Mouse (Mus musculus) midbrain, embryonic 15.5 days (tissue): ENCODE measurements around the gene Celf2. TPM values are rescaled to one million over a fixed set of nuclear protein-coding genes. Genes with fewer than 3 reads are reported as not detected.
A peak's percentile ranks its signal among the peaks of the same experiment; 100 is the strongest.

ENCODE experiments used
- ATAC-seq: fragments of 200-750 bp; cut with Nextera tagmentation; replicated peaks from 2 replicates; pipeline ENCODE4 v1.8.0; 2017; ENCODE audit warnings: moderate TSS enrichment
- H3K27ac ChIP-seq: fragments of 300-500 bp; sonication (generic); 2 replicates; pipeline ENCODE4 v1.5.1; 2015; ENCODE audit warnings: mild to moderate bottlenecking, inconsistent platforms
- H3K27me3 ChIP-seq: fragments of 300-500 bp; sonication (generic); replicated peaks from 2 replicates; pipeline ENCODE4 v1.6.1; 2015; ENCODE audit warnings: inconsistent platforms
- H3K36me3 ChIP-seq: fragments of 300-500 bp; sonication (generic); replicated peaks from 2 replicates; pipeline ENCODE4 v1.6.1; 2015; ENCODE audit warnings: inconsistent platforms
- H3K4me1 ChIP-seq: fragments of 300-500 bp; sonication (generic); 2 replicates; pipeline ENCODE4 v1.6.1; 2015; ENCODE audit warnings: inconsistent platforms
- H3K4me2 ChIP-seq: fragments of 300-500 bp; sonication (generic); 2 replicates; pipeline ENCODE4 v1.6.1; 2015; ENCODE audit warnings: inconsistent platforms, mild to moderate bottlenecking, moderate library complexity
- H3K4me3 ChIP-seq: fragments of 300-500 bp; sonication (generic); 2 replicates; pipeline ENCODE4 v1.5.1; 2015; ENCODE audit warnings: mild to moderate bottlenecking, inconsistent platforms
- H3K9ac ChIP-seq: fragments of 300-500 bp; sonication (generic); 2 replicates; pipeline ENCODE4 v1.6.1; 2015; ENCODE audit warnings: mild to moderate bottlenecking, inconsistent platforms
- H3K9me3 ChIP-seq: fragments of 300-500 bp; sonication (generic); 2 replicates; pipeline ENCODE4 v1.6.1; 2016; ENCODE audit warnings: inconsistent platforms
- WGBS: fragments of 180-500 bp; shearing (Covaris S2); methylation state at CpG from one replicate; pipeline ENCODE4 v1.1.7; 2015; ENCODE audit warnings: mixed read lengths; 5-methylcytosine and 5-hydroxymethylcytosine counted together
- polyA plus RNA-seq: library from polyadenylated mRNA; unstranded; fragments of >200 nt; fragmentation: Nextera tagmentation; extraction: Ambion mirVana; gene quantifications from 2 replicates; pipeline ENCODE4 v1.2.1, GENCODE M21; 2015

The Celf2 gene
- polyA plus RNA-seq, 1 experiment from 2014 or later = 190 TPM

DNA sequence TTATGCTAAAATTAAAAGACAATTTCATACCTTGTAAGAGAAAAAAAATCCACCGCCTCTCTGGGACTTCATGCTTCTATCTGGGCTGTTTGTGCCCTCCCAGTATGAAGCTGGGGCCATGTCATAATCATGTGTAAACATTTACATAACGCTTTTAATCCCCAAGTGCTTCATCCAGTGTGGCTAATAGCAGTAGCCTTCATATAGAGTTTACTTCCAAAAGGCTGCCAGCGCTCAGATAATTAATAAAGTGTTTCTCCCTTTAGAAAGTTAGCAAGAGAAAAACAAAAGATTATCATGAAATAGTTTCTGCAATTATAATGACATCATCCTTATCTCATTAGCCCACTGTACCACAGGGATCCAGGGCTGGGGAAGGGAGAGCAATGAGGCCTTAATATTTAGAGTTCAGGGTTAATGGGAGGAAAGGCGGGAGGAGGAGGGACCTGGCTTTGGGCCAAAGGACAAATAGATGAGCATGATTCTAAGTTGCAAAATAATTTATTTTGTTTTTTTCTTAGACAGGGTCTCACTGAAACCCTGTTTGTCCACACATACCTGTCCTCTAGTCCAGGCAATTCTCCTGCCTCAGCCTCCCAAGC, 425.8 kb downstream of the Celf2 start:
- H3K36me3 ChIP-seq = no peaks in the 10 kb centered on the region
- ATAC-seq = no peak
- no peak overlapping the region for H3K4me2 ChIP-seq
- H3K4me3 ChIP-seq = no peak overlapping the region
- 60% methylated on average over 4 of the region's 4 CpGs for WGBS
- no peaks in the 10 kb centered on the region for H3K27me3 ChIP-seq
- H3K9ac ChIP-seq = no peak overlapping the region
- peaks cover 22% of the 10 kb centered on the region for H3K4me1 ChIP-seq
- no peaks in the 10 kb centered on the region for H3K9me3 ChIP-seq
- H3K27ac ChIP-seq = no peak overlapping the region

DNA sequence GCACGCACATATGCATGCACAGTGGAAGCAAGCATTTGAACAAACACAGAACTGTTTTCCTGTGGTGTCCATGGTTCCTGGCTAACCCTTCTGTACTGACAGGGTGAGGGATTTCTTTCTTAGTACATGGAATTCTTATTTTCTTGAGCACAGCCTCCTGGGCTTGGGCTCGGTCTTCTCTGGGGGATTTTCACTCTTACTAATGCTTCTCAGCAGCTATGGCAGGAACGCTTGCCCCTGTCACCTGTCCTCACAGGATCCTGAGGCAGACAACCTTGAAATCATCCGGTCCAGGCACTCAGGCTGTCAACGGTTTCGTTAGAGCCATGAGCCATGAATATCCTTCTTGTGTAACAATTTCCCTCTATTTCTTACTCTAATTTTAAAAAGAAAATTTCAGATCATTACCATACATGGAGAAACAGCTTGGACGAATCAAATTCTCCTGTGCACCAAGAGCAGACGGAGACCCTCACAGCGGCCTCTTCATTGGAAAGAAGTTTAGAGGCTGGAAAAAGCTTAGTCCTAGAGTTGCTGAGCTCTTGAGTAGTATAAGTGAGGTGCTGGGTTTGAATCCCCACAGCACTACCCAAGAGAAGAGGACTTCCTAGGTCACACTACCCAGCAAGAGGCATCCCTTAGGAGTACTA, 426.9 kb downstream of the Celf2 start:
- ATAC-seq = no peak
- Histone ChIP-seq H3K9me3 (no peaks in the 10 kb centered on the region), H3K4me2 (no peak overlapping the region), H3K4me3 (no peak overlapping the region), H3K9ac (no peak overlapping the region), H3K36me3 (no peaks in the 10 kb centered on the region), H3K4me1 (peaks cover 20% of the 10 kb centered on the region), H3K27me3 (no peaks in the 10 kb centered on the region), H3K27ac (no peak overlapping the region)
- WGBS = 75% methylated on average over 9 of the region's 9 CpGs

DNA sequence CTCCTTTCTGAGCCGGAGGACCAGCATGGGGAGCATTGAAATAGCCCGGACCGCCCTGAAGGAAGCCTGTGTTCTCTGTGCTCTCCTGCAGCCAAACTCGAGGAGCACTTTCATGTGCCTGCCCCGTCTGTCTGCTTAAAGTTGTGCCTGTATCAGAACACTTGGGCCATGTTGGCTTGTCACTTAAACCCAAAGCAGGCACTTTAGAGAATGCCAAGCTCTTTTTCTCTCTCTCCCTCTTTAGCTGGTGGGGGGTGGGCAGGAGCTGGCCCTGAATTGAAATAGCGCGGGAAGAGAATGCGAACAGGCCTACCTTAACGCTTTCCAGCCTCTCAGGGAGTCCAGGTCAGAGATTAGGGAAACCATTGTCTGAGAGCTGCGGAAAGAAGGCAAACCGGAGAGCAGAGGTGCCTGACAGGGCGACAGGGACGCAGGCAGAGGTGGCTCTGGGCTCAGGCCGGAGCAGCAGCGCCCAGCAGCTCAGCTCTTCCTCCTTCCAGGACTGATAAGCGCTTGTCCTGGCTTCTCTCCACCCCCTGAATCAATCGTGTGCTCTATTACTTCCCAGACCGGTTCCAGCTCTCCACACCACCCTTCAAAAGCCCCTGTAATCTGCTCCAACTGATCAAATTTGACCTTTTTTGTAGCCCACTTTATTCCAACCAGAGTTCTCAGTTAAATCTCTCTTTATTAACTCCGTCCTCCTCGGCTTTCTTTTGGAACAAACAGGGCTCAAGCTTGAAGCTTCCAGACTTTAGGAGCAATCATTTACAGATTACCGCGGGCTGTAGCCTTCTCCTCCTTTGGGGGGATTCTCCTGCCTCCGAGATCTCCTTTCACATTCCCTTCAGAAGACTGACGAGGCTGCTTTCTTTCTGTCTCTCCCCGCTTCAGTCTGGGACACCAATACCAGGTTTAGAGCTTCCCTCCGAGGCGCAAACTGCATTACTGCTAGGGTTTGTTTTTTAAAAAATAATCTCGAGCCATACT, 428.3 kb downstream of the Celf2 start:
- Histone ChIP-seq H3K9me3 (peaks cover 5% of the 10 kb centered on the region; the same call in 1 of the 2 replicates), H3K9ac (peak overlapping the region; percentile 43; the same call in 1 of the 2 replicates), H3K4me1 (peaks cover 20% of the 10 kb centered on the region), H3K27me3 (no peaks in the 10 kb centered on the region), H3K4me3 (peak overlapping the region; percentile 25), H3K27ac (peak overlapping the region; percentile 70), H3K4me2 (peak overlapping the region; percentile 53), H3K36me3 (no peaks in the 10 kb centered on the region)
- WGBS = 6% methylated on average over 28 of the region's 28 CpGs
- ATAC-seq = peak; percentile 74

DNA sequence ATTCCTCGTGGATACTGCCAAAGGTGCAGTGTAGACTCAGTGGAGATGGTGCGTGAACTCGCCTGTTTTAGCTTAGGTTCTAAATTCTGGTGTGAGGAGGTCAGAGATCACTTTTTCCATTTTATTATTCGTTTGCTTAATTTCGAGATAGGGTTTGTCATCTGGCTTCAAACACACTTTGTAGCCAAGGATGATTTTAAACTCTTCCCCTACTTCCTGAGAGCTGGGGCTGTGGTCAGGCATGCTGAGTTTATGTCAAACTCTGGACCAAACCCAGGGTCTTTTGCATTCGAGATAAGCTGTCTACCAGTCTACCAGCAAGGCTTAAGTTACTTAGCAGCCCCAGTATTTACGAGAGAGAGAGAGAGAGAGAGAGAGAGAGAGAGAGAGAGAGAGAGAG, 429.3 kb downstream of the Celf2 start:
- H3K4me3 ChIP-seq = no peak overlapping the region
- no peak for ATAC-seq
- H3K27me3 ChIP-seq = no peaks in the 10 kb centered on the region
- WGBS = 72% methylated on average over 7 of the region's 7 CpGs
- peaks cover 9% of the 10 kb centered on the region; the same call in 1 of the 2 replicates for H3K9me3 ChIP-seq
- no peak overlapping the region for H3K27ac ChIP-seq
- H3K4me1 ChIP-seq = peaks cover 20% of the 10 kb centered on the region
- no peak overlapping the region for H3K9ac ChIP-seq
- H3K4me2 ChIP-seq = no peak overlapping the region
- H3K36me3 ChIP-seq = no peaks in the 10 kb centered on the region

DNA sequence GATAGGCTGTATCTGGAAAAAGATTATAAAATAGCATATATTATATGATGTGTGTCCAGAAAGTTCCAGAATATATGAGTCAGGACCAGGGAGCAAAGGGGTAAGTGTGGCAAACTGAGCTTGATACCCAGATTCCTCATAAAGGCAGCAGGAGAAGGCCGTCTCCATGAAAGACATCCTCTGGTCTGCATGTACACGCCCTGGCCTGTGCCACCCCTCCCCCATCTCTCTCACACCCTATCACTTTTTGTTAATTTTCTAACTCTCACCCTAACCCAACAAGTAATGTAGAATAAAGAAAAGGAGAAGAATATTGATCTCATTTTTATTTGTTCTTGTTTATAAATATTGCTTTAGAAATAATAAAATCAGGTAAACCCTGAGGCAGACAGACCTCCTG, 430.0 kb downstream of the Celf2 start:
- Histone ChIP-seq H3K27ac (no peak overlapping the region), H3K9me3 (peaks cover 9% of the 10 kb centered on the region; the same call in 1 of the 2 replicates), H3K4me1 (peaks cover 20% of the 10 kb centered on the region), H3K36me3 (no peaks in the 10 kb centered on the region), H3K4me3 (no peak overlapping the region), H3K4me2 (no peak overlapping the region), H3K27me3 (no peaks in the 10 kb centered on the region), H3K9ac (no peak overlapping the region)
- no peak for ATAC-seq
- 83% methylated on average over 2 of the region's 2 CpGs for WGBS

DNA sequence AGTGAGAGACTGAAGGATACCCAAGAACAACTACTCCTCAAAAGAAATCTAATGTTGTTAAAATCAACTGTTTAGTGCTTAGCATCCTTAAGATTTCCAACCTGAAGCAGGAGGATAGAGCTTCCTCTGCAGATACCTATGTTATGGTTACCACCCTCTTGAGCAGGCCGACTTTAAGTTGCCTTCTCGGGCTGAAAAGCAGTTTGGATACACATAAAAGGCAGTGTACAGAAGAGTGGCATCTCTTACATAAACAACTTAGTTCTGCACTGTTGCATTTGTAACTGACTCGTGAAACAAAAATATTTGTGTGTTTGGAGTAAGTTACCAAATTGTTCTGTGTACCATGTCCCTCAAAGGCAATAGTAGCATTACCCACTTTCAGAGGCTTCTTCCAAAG, 435.6 kb downstream of the Celf2 start:
- H3K27ac ChIP-seq = no peak overlapping the region
- no peaks in the 10 kb centered on the region for H3K4me1 ChIP-seq
- peaks cover 9% of the 10 kb centered on the region; the same call in 1 of the 2 replicates for H3K9me3 ChIP-seq
- 77% methylated on average over 3 of the region's 3 CpGs for WGBS
- no peak overlapping the region for H3K9ac ChIP-seq
- no peak overlapping the region for H3K4me2 ChIP-seq
- ATAC-seq = no peak
- H3K36me3 ChIP-seq = no peaks in the 10 kb centered on the region
- no peak overlapping the region for H3K4me3 ChIP-seq
- no peaks in the 10 kb centered on the region for H3K27me3 ChIP-seq

DNA sequence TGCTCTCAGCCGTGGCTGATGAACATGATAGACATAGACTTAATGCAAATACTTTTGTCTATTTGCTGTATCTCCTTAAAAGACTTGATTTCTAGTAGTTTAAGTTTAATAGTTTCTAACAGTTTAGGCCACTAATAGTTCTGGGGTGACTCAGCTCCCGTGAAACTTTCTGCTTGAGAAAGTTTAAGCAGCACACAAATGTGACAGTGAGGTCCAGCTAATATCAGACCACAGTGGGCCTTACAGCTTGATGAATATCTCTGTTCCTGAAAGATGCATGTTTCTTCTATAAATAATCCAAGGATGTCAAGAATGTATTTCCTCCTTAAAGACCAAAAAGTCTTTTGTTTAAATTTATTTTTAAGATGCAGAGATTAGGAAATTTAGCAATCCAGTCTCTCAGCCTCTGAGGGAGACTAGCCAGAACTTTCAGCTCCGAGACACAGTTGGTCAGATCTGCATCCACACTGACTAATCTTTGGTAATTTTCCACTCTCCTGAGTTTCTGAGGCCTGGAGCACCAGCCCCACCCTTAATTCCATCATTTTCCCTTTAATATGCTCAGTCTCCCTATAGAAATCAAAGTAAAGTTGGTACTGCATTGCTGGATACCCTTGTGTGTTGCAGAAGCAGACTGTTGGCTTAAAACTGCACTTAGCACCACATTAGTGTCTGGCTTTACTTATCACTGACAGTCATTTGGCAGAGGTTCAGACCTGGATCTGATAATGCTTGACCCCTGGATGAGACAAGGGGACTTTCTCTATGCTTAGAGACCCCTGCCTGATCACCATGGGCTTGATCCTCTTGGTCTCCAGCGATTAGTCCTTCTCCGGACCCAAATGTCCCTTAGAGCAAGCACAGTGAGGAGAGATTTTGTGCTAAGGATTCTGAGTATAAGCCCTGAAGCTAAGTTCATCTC, 436.8 kb downstream of the Celf2 start:
- Histone ChIP-seq H3K27me3 (no peaks in the 10 kb centered on the region), H3K4me2 (no peak overlapping the region), H3K27ac (no peak overlapping the region), H3K4me3 (no peak overlapping the region), H3K9me3 (peaks cover 9% of the 10 kb centered on the region; the same call in 1 of the 2 replicates), H3K4me1 (no peaks in the 10 kb centered on the region), H3K9ac (no peak overlapping the region), H3K36me3 (no peaks in the 10 kb centered on the region)
- WGBS = 77% methylated on average over 5 of the region's 5 CpGs
- no peak for ATAC-seq

DNA sequence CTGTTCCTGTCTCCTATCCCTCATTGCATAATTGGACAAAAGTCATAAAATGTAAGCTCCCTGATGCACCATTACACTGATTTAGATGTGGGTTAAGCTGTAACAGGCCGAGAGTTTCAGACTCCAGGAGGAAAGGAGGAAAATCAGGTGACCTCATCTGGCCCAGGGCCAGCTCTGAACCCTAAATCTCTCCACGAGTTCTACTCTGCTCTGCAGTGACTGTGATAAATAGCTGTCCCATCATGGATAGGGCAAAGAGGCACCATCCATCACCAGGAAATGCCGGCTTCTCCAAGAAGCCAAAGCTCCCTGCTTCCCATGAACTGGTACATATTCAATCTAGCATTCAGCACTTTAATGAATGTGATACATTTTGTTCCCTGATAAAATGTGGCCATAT, 439.9 kb downstream of the Celf2 start:
- H3K4me3 ChIP-seq = no peak overlapping the region
- no peaks in the 10 kb centered on the region for H3K9me3 ChIP-seq
- H3K27ac ChIP-seq = no peak overlapping the region
- no peak for ATAC-seq
- no peak overlapping the region for H3K9ac ChIP-seq
- H3K4me2 ChIP-seq = no peak overlapping the region
- H3K27me3 ChIP-seq = no peaks in the 10 kb centered on the region
- H3K4me1 ChIP-seq = no peaks in the 10 kb centered on the region
- H3K36me3 ChIP-seq = no peaks in the 10 kb centered on the region
- WGBS = 77% methylated on average over 3 of the region's 3 CpGs

DNA sequence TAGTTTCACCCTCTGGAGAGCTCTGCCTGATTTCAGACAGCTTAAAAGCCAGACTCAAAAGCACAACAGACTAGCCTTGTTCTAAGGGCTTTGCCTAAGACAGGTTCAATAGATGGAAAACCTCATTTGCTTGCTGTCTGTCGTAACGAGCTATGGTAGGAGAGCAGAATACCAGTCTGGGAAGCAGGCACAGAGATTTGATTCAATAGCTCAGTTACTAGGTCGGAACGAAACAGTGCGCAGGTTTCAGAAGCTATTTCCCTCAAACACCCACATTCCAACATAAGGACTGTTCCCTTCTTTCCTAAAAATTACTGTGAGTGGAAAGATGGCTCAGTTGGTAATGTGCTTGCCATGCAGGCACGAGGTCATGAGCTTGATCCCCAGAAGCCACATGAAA, 441.1 kb downstream of the Celf2 start:
- Histone ChIP-seq H3K9me3 (no peaks in the 10 kb centered on the region), H3K4me3 (no peak overlapping the region), H3K27ac (no peak overlapping the region), H3K4me2 (no peak overlapping the region), H3K27me3 (no peaks in the 10 kb centered on the region), H3K36me3 (no peaks in the 10 kb centered on the region), H3K4me1 (peaks cover 7% of the 10 kb centered on the region), H3K9ac (no peak overlapping the region)
- WGBS = 73% methylated on average over 6 of the region's 6 CpGs
- no peak for ATAC-seq

DNA sequence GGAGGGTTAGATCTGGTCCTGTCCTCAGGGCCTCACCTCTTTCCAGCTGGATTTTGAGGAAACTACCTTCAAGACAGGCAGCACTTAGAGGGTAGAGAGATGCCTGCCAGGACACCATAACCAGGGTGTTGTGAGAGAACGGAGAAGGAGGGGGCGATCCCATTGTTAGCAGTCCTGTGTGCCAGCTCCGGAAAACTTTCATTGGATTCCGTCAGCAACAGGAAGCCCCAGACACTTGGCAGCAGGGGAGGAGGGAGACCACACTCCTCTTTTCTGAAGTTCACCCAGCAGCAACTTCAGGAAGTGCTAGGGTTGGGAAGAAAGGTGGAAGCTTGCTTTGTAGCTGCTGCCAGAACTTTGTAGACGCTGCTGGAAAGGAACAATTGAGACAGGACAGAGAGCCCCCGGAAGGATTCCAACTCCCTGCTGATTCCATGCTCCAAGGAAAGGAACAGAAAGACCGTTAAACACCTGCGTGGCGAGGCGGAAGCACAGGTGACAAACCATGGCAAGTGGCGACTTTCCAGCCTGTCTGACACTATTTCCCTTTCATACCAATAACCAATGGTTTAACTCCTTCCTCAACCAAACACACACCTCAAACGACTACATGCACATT, 445.7 kb downstream of the Celf2 start:
- Histone ChIP-seq H3K27ac (peak overlapping the region; percentile 50; the same call in 1 of the 2 replicates), H3K4me1 (peaks cover 8% of the 10 kb centered on the region), H3K36me3 (no peaks in the 10 kb centered on the region), H3K9me3 (no peaks in the 10 kb centered on the region), H3K4me2 (peak overlapping the region; percentile 27; the same call in 1 of the 2 replicates), H3K4me3 (no peak overlapping the region), H3K9ac (no peak overlapping the region), H3K27me3 (no peaks in the 10 kb centered on the region)
- peak; percentile 45; the same call in 1 of the 2 replicates for ATAC-seq
- 22% methylated on average over 12 of the region's 12 CpGs for WGBS

DNA sequence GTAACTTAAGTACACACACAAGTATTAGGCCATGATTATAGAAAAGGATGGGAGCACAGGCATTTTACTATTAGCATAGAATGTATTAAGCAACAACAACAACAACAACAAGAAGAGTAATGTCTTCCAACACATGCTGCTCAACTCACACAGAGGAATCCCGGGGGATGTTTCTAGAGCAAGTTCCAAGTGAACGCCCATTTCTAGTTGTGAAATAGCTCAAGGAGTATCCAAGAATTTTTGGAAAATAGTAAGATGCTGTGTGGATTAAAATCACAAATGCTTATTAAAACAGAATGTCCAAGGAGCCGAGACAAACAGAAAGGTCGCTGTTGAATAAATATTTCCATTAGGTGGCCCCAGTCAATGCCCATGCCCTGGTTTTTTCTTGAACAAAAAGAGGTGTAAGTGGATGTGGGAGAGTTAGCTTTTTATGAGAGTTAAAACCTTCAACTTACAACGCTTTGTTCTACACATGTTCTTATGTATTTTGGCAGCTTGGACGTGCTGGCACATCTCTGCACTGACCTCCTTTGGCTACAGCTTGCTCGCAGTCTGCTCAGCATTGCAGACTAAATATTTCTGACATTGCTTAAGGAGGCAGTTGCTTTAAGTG, 448.8 kb downstream of the Celf2 start:
- Histone ChIP-seq H3K36me3 (no peaks in the 10 kb centered on the region), H3K27ac (no peak overlapping the region), H3K9ac (no peak overlapping the region), H3K27me3 (no peaks in the 10 kb centered on the region), H3K9me3 (no peaks in the 10 kb centered on the region), H3K4me2 (no peak overlapping the region), H3K4me1 (peaks cover 8% of the 10 kb centered on the region), H3K4me3 (no peak overlapping the region)
- WGBS = 88% methylated on average over 7 of the region's 7 CpGs
- ATAC-seq = no peak
